Comparison of ENCODE assay signal across 8 mouse cellular contexts in genomic region chr15:83857129-83857528, GRCm38 (mm10).
A peak's percentile ranks its signal among the peaks of the same experiment; 100 is the strongest.
DNase-seq lines count a peak whose midpoint lies in the region; ATAC-seq lines count a peak whose summit lies in the region.

No protein-coding gene starts in this region.

- 28% methylated on average over 8 of the region's 8 CpGs for WGBS in hindbrain, embryonic 10.5 days
- WGBS in hindbrain, embryonic 13.5 days = 18% methylated on average over 8 of the region's 8 CpGs

- H3K4me1 ChIP-seq in hindbrain, embryonic 10.5 days (replicated peaks) = no peaks in the 10 kb centered on the region
- no peaks in the 10 kb centered on the region for H3K4me1 ChIP-seq in hindbrain, embryonic 13.5 days (replicated peaks)

- no peak overlapping the region for H3K4me3 ChIP-seq in hindbrain, embryonic 10.5 days
- H3K4me3 ChIP-seq in hindbrain, embryonic 13.5 days = no peak overlapping the region

- H3K27me3 ChIP-seq in hindbrain, embryonic 10.5 days (ENCODE audit: insufficient read depth, poor library complexity, severe bottlenecking) = no peaks in the 10 kb centered on the region
- no peaks in the 10 kb centered on the region for H3K27me3 ChIP-seq in hindbrain, embryonic 13.5 days

- ATAC-seq in hindbrain, embryonic 13.5 days (ENCODE audit: low FRiP score) = no peak

- H3K36me3 ChIP-seq in hindbrain, embryonic 10.5 days = no peaks in the 10 kb centered on the region
- no peaks in the 10 kb centered on the region for H3K36me3 ChIP-seq in hindbrain, embryonic 13.5 days

- H3K4me2 ChIP-seq in hindbrain, embryonic 13.5 days = no peak overlapping the region

- no peak overlapping the region for H3K9ac ChIP-seq in hindbrain, embryonic 13.5 days

- H3K27ac ChIP-seq in hindbrain, embryonic 10.5 days = no peak overlapping the region
- no peak overlapping the region for H3K27ac ChIP-seq in hindbrain, embryonic 13.5 days

- no peaks in the 10 kb centered on the region for H3K9me3 ChIP-seq in hindbrain, embryonic 10.5 days
- no peaks in the 10 kb centered on the region for H3K9me3 ChIP-seq in hindbrain, embryonic 13.5 days

- peak; percentile 59 for DNase-seq in hindbrain, embryonic 10.5 days (ENCODE audit: low spot score)
- peak; percentile 64 for DNase-seq in MN1 (ENCODE audit: low spot score)
- DNase-seq in cerebellum, adult 9-11 months = peak; percentile 39
- DNase-seq in frontal cortex, postnatal 25 days (ENCODE audit: low spot score in 2 of 2) = peak; percentile 77 to 85
- peak; percentile 39 to 81 for DNase-seq in kidney, postnatal 36 days
- DNase-seq in lung, postnatal 10 days = peak; percentile 74
- peak; percentile 85 for DNase-seq in testis, postnatal 10 days (ENCODE audit: low spot score)
